Mouse (Mus musculus) frontal cortex, adult 2 months (tissue): ENCODE measurements at regions not wholly inside any gene's neighbourhood (a gene's known extent, or its start where the extent isn't known, plus 50 kb on each side); places are given as distances from the start of the nearest gene placed in this dataset.

Experiments used
- DNase-seq, 2 experiments: peaks; one replicate each; pipeline ENCODE4 v3.0.0; 2022; ENCODE audit warnings: low spot score in 1 of 2; ENCODE audit errors: extremely low spot score in 1 of 2

DNA sequence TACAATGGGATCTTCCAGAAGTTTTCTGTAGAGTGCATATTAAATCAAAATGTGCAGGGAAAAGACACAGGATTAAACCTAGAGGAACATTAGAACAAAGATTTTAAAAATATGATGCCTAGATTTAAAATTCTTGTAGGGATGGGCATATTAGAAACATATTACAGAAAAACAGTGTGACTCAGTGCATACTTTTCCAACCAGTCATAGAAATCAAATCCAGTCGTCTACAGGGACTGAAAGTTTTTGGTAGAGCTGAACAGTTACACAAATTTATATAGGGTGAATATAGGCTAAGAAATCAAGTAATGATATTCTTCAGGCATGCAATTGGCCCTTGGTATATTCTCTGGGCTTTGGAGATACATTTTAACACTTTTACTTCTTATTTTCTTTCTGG, 845.3 kb upstream of the Rgs18 start:
- no peak for DNase-seq

DNA sequence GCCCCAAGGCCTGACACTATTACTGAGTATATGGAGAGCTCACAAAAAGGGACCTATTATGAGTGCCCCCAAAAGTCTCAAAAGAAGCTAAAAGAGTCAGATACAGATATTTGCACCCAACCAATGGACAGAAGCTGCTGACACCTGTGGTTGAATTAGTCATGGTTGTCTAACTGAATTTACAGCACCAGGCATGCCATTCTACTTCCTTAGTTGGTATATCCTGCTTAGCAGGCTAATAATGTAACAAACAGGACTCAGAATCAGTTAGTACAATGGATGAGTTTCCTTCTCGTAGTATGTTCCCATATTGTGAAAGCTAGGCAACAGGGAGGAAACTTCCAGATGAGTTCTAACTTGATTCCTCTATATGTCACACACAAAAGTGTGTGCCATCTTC, 839.1 kb upstream of the Rgs18 start:
- DNase-seq, result no peak

DNA sequence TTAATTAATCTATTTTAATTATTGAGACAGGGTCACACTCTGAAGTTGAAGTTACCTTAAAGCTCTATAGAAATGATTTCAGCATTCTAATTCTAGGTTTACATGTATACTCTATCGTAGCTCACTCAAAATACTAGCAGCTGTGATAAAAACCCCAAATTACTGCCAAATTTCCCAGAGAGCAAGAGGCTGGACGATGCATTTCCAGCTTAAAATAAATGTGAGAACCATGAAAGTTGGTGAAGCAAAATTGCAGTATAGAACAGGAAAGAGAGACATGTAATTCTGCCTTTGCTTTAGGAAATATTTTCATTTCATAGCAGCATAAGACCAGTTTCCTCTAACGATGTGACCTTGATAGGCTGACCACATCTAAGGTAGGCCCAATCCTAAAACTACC, 821.7 kb upstream of the Rgs18 start:
- DNase-seq, result peak in 1 of 2 experiments; percentile 12

DNA sequence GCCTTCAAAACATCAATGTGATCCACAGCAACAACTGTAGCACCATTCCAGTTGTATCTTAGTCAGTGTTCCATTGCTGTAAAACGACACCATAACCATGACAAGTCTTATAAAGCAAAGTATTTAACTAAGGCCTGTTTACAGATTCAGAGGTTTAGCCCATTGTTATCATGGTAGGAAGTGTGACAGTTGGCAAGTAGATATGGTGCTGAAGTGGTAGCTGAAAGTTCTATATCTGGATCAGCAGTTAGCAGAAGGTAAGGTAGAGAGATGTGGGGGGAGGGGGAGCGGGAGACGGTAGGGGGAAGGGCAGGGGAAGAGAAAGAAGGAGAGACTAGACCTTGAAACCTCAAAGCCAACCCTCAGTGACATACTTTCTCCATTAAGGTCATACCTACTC, 804.2 kb upstream of the Rgs18 start:
- no peak for DNase-seq

DNA sequence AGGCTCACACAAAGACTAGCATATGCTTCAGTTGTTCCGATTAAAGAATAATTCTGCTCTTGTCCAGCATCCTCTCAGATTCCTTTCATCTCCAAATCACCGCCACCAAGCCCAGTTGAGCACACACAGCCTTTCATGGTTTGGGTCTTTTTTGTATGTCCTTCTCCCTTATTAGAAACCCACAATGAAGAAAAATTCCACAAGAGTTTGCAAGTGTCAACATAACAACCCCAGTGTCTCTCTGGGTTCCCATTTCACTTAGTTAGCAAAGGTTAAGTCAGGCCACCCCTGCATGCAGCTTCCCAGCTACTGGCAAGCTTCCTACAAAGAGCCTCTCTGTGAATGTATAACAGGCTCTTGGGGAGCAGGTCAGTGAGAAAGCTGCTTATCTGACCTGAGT, 794.8 kb upstream of the Rgs18 start:
- DNase-seq, result no peak

DNA sequence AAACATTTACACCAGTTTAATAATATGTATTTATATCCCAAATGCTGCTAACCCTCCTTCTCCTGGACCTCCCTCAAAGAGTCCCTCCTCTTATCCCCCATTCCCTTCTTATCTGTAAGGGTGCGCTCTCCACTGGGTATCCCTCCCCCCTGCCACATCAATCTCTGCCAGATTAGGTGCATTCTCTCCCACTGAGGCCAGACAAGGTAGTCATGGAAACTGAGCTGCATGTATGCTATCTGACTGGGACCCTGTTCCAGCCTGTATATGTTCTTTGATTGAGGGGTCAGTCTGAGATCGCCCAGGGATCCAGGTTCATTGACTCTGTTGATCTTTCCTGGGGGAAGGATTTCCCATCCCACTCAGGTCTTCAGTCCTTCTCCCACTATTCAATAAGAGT, 786.1 kb upstream of the Rgs18 start:
- no peak for DNase-seq
